Mouse (Mus musculus) lung, postnatal 0 days (tissue): Measurements from ENCODE around the gene Arhgap4.

ENCODE experiments used
- CTCF ChIP-seq: IDR thresholded peaks from 2 replicates; pipeline ENCODE4 v1.5.1; 2016; ENCODE audit warnings: antibody characterized with exemption, mild to moderate bottlenecking
- EP300 ChIP-seq: IDR thresholded peaks from 2 replicates; pipeline ENCODE4 v1.6.1; 2016; ENCODE audit warnings: antibody characterized with exemption, mild to moderate bottlenecking, control low read depth

GRCm38 (mm10) chrX:73954988-73955387 lies 33.3 kb upstream of the Arhgap4 start:
- no peak for TF ChIP-seq CTCF
- no peak for TF ChIP-seq EP300
